Mouse (Mus musculus) macrophage (primary cell): Measurements from ENCODE around the gene Lpp. TPM values are rescaled to one million over a fixed set of nuclear protein-coding genes. Genes with fewer than 3 reads are reported as not detected.

ENCODE experiments used
- H3K27ac ChIP-seq: fragments of 350-480 bp; formaldehyde crosslinking; 2 replicates; pipeline ENCODE4 v1.9.0; 2021
- H3K36me3 ChIP-seq: fragments of 350-480 bp; formaldehyde crosslinking; 2 replicates; pipeline ENCODE4 v1.9.0; 2021; ENCODE audit errors: inconsistent target
- H3K4me3 ChIP-seq: fragments of 350-480 bp; formaldehyde crosslinking; 2 replicates; pipeline ENCODE4 v1.9.0; 2021; ENCODE audit errors: inconsistent target
- H3K79me2 ChIP-seq: fragments of 350-480 bp; formaldehyde crosslinking; 2 replicates; pipeline ENCODE4 v1.9.0; 2021; ENCODE audit errors: inconsistent target
- WGBS: methylation state at CpG from one replicate; pipeline ENCODE4 v1.1.7; 2026; ENCODE audit warnings: inconsistent platforms; ENCODE audit not compliant: missing documents; 5-methylcytosine and 5-hydroxymethylcytosine counted together
- polyA plus RNA-seq: library from polyadenylated mRNA; stranded (reverse); fragments of 250-400 nt; gene quantifications from 3 replicates; pipeline ENCODE4 v1.2.4, GENCODE M21; 2018; ENCODE audit warnings: inconsistent platforms

Gene Lpp
- polyA plus RNA-seq, 1 experiment from 2014 or later: 15.6 TPM

- no peaks in the 10 kb centered on the region for H3K36me3 ChIP-seq
- H3K4me3 ChIP-seq: no peak overlapping the region
- 96% methylated on average over 5 of the region's 5 CpGs for WGBS
- no peaks in the 10 kb centered on the region for H3K79me2 ChIP-seq
- no peak overlapping the region for H3K27ac ChIP-seq
These were observed 57.8 kb downstream of the Lpp start for GRCm38 (mm10) chr16:24451123-24451522.

- Histone ChIP-seq H3K36me3 (no peaks in the 10 kb centered on the region; the same call in 1 of the 2 replicates), H3K4me3 (no peak overlapping the region), H3K79me2 (no peaks in the 10 kb centered on the region), H3K27ac (no peak overlapping the region)
- WGBS: 96% methylated on average over 4 of the region's 4 CpGs
These were observed 60.2 kb downstream of the Lpp start for GRCm38 (mm10) chr16:24453536-24453935.

DNA sequence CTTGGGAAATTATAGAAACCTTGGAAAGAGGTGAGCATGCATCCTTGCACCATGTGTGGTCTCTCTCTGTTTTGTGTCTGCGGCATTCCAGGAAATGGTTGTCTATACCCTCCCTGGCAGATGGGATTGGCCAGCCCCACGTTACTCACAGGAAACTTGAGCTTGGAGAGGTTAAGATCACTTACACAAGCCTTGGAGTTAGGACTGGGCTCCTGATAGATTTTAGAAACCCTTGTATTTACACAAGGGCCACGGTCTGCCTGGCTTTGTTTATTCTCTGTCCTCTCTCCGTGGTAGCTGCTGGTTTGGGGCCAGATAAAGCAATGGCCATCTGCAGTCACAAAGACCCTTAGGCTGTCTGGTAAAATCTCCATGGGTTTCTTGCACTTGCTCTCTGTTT lies 61.2 kb downstream of the Lpp start:
- Histone ChIP-seq H3K27ac (no peak overlapping the region), H3K4me3 (no peak overlapping the region), H3K36me3 (no peaks in the 10 kb centered on the region; the same call in 1 of the 2 replicates), H3K79me2 (no peaks in the 10 kb centered on the region)
- 90% methylated on average over 4 of the region's 4 CpGs for WGBS

DNA sequence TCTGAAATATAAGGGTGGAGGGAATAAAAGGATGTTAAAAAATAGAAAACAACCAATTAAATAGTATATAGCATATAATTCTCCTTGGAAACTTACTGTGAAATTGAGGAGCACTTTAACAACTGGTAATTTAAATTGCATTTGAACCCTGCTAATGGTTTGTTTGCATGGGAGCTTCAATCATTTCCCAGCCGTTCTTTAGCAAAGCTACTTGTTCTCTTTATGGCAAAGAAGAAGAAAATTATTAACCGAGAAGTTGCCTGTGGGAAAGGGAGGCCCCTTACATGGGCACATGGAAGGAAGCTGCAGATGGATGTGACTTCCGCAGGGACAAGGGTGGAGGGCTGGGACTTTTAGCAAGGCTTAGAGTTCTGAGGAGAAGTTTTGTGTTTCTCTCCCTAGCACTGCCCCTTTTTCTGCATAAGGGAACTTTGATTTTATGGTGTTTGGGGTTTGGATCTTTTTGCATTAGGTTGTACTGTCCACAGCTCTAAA lies 62.1 kb downstream of the Lpp start:
- H3K36me3 ChIP-seq: no peaks in the 10 kb centered on the region; the same call in 1 of the 2 replicates
- no peaks in the 10 kb centered on the region for H3K79me2 ChIP-seq
- no peak overlapping the region for H3K27ac ChIP-seq
- no peak overlapping the region for H3K4me3 ChIP-seq
- 81% methylated on average over 3 of the region's 3 CpGs for WGBS

- H3K79me2 ChIP-seq: no peaks in the 10 kb centered on the region
- H3K27ac ChIP-seq: no peak overlapping the region
- H3K36me3 ChIP-seq: no peaks in the 10 kb centered on the region; the same call in 1 of the 2 replicates
- H3K4me3 ChIP-seq: no peak overlapping the region
- WGBS: 97% methylated on average over 2 of the region's 2 CpGs
These were observed 70.5 kb downstream of the Lpp start for GRCm38 (mm10) chr16:24463842-24464241.

DNA sequence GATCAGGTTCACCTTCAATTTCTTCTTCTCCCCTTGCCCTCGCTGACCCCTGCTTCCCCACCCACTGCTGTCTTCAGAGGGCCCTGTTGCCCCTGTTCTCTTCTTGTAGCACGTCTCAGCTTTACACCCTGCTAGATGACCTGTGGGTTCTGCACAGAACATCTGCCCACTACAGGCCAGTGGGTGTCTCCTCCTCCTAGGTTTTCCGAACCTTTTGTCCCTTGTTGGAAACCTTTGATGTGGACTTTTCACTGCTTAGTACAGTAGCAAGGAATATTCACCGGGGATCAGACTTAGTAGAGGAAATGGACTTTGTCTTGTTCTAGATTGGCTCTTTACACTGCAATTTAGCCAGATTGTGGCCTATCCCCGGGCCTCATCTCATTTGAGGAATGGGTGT lies 71.1 kb downstream of the Lpp start:
- 95% methylated on average over 5 of the region's 5 CpGs for WGBS
- no peaks in the 10 kb centered on the region for H3K79me2 ChIP-seq
- no peaks in the 10 kb centered on the region for H3K36me3 ChIP-seq
- no peak overlapping the region for H3K27ac ChIP-seq
- H3K4me3 ChIP-seq: no peak overlapping the region

- WGBS: 84% methylated on average over 5 of the region's 5 CpGs
- Histone ChIP-seq H3K79me2 (no peaks in the 10 kb centered on the region), H3K36me3 (no peaks in the 10 kb centered on the region), H3K4me3 (no peak overlapping the region), H3K27ac (no peak overlapping the region)
These were observed 72.3 kb downstream of the Lpp start for GRCm38 (mm10) chr16:24465633-24466032.

GRCm38 (mm10) chr16:24467544-24468290 lies 74.4 kb downstream of the Lpp start:
- no peak overlapping the region for H3K4me3 ChIP-seq
- H3K27ac ChIP-seq: no peak overlapping the region
- H3K36me3 ChIP-seq: no peaks in the 10 kb centered on the region
- 93% methylated on average over 16 of the region's 17 CpGs for WGBS
- H3K79me2 ChIP-seq: no peaks in the 10 kb centered on the region

GRCm38 (mm10) chr16:24469313-24469712 lies 76.0 kb downstream of the Lpp start:
- WGBS: 100% methylated on average over 3 of the region's 3 CpGs
- H3K36me3 ChIP-seq: no peaks in the 10 kb centered on the region
- H3K4me3 ChIP-seq: no peak overlapping the region
- H3K79me2 ChIP-seq: no peaks in the 10 kb centered on the region
- H3K27ac ChIP-seq: no peak overlapping the region

GRCm38 (mm10) chr16:24470601-24471000 lies 77.3 kb downstream of the Lpp start:
- WGBS: 100% methylated on average over 1 of the region's 1 CpGs
- Histone ChIP-seq H3K79me2 (no peaks in the 10 kb centered on the region), H3K27ac (no peak overlapping the region), H3K36me3 (no peaks in the 10 kb centered on the region), H3K4me3 (no peak overlapping the region)

GRCm38 (mm10) chr16:24471029-24471428 lies 77.7 kb downstream of the Lpp start:
- WGBS: 94% methylated on average over 4 of the region's 4 CpGs
- no peaks in the 10 kb centered on the region for H3K79me2 ChIP-seq
- H3K4me3 ChIP-seq: no peak overlapping the region
- H3K36me3 ChIP-seq: no peaks in the 10 kb centered on the region
- no peak overlapping the region for H3K27ac ChIP-seq

GRCm38 (mm10) chr16:24471801-24472200 lies 78.5 kb downstream of the Lpp start:
- no peaks in the 10 kb centered on the region for H3K79me2 ChIP-seq

DNA sequence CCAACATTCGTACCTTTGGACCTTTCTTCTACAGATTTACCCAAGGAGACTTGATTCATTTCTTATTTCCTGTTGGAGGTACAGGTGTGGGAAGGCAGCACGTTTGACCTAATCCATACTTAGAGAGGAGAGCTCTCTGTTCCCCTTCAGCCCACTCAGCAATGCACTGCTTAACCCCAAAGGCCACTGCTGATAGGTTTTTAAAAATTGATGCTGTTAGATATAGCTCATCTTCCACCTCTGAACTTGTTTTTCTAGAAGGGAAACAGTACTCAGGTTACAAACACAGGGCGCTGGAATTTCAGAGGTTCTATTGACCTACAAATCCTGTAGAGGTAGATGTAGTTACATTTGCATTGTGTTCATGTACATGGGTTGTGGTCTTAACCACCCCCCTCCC lies 80.7 kb downstream of the Lpp start:
- no peaks in the 10 kb centered on the region for H3K36me3 ChIP-seq
- 89% methylated on average over 3 of the region's 3 CpGs for WGBS
- H3K79me2 ChIP-seq: no peaks in the 10 kb centered on the region
- H3K27ac ChIP-seq: no peak overlapping the region
- no peak overlapping the region for H3K4me3 ChIP-seq

More at GRCm38 (mm10) chr16:24471801-24472200, 78.5 kb downstream of the Lpp start:
- WGBS: 92% methylated on average over 1 of the region's 1 CpGs
- H3K4me3 ChIP-seq: no peak overlapping the region
- H3K36me3 ChIP-seq: no peaks in the 10 kb centered on the region
- no peak overlapping the region for H3K27ac ChIP-seq

DNA sequence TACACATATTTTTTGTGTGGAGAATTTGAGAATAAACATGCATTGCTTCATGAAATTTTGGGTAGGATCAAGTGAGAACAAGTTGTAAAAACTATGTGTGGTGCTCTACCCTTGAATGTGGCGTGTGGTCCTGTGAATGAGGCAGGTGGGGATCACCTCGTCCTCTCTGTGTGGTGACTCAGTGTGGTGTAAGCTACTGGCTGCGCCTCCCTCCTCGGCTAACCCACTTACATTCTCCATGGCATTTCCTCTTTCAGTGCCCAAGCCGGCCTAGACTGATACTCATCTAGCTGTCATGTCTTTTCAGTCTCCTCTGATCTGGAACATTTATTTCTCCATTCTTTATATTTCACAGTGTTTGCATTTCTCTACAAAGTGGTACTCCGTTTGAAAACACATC lies 81.5 kb downstream of the Lpp start:
- H3K36me3 ChIP-seq: no peaks in the 10 kb centered on the region
- H3K79me2 ChIP-seq: no peaks in the 10 kb centered on the region
- H3K4me3 ChIP-seq: no peak overlapping the region
- H3K27ac ChIP-seq: no peak overlapping the region
- 25% methylated on average over 6 of the region's 6 CpGs for WGBS

DNA sequence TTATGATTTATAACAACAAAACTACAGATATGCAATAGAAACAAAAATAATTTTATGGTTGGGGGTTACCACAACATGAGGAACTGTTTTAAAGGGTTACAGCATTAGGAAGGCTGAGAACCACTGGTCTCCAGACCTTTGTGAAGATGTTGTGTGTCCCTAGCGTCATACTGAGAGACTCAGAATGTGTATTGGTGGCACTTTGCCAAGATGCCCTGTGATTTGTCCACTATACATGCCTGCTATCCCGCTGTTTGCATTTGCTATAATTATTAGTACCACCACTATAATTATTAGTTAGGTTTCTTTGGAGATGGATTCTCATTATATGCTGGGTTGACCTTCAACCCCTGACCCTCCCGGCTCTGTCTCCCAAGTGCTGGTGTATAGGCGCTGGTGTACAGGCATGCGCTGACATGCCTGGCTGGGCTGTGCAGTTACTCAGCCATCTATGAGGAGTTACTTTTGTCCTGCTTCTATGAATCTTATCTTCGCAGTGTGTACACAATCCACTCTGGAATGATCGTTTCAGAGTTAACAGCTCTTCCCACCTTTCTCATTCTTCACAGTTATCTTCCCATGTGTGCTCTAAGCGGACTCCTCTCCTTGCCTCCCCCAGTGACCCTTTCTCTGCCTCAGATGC lies 82.1 kb downstream of the Lpp start:
- 97% methylated on average over 8 of the region's 8 CpGs for WGBS
- H3K36me3 ChIP-seq: no peaks in the 10 kb centered on the region
- H3K4me3 ChIP-seq: no peak overlapping the region
- no peak overlapping the region for H3K27ac ChIP-seq
- no peaks in the 10 kb centered on the region for H3K79me2 ChIP-seq
